Mouse (Mus musculus) spleen, adult 2 months (tissue): ENCODE measurements around the gene Vps37b.

Source experiments
- CTCF ChIP-seq: fragments of 200-500 bp; IDR thresholded peaks from 2 replicates; pipeline ENCODE4 v1.5.1; 2011; ENCODE audit warnings: mild to moderate bottlenecking, inconsistent platforms; ENCODE audit not compliant: insufficient read depth, insufficient read length, insufficient replicate concordance; ENCODE audit errors: extremely low read depth
- POLR2A ChIP-seq: fragments of 200-500 bp; IDR thresholded peaks from 2 replicates; pipeline ENCODE4 v1.6.1; 2011; ENCODE audit warnings: low read depth, low read length, inconsistent platforms

DNA sequence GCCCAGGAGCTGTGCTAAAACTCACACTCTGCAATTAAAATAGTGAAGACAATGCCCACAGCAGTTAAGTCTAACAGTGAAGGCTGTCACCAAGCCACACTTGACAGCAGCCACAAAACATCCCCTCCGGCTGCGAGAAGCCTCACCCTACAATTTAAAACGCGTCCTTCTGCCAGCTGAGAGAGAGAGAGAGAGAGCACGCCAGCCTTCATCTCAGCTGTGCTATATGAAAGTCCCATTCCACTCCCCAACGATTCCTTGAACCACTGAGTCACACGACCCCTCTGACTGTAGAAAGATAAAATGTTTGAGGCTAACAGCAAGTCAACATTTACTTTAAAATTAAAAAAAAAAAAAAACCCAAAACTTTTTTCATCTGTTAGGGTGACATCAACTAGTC lies 3.4 kb downstream of the Vps37b start:
- TF ChIP-seq POLR2A (no peak), CTCF (no peak)
